Mouse (Mus musculus): ENCODE results near the gene Ccdc73. TPM values are rescaled to one million over a fixed set of nuclear protein-coding genes. Genes with fewer than 3 reads are reported as not detected.
"Not testable (repeated sequence)": the region's sequence is repeated elsewhere in the genome, so short reads cannot be mapped to it uniquely, and the experiment has no call there.

The Ccdc73 gene
- polyA plus RNA-seq, 1 experiment from 2014 or later = 4.8 TPM

- Histone ChIP-seq H3K9ac (no peak overlapping the region), H3K4me2 (peak overlapping the region; percentile 80), H3K36me3 (no peaks in the 10 kb centered on the region), H3K4me1 (peaks cover 11% of the 10 kb centered on the region), H3K4me3 (peak overlapping the region; percentile 57), H3K9me3 (replicated peaks) (no peaks in the 10 kb centered on the region), H3K27me3 (replicated peaks) (peaks cover 46% of the 10 kb centered on the region), H3K27ac (no peak overlapping the region)
- 62% methylated on average over 3 of the region's 3 CpGs for WGBS (ENCODE audit: insufficient replicate concordance)
- no peak for ATAC-seq
Observed at GRCm38 (mm10) chr2:104849991-104850359, 17.6 kb upstream of the Ccdc73 start.

- no peaks in the 10 kb centered on the region for H3K9me3 ChIP-seq (replicated peaks)
- no peak overlapping the region for H3K27ac ChIP-seq
- 31% methylated on average over 5 of the region's 5 CpGs for WGBS (ENCODE audit: insufficient replicate concordance)
- H3K4me1 ChIP-seq = peaks cover 11% of the 10 kb centered on the region
- H3K4me3 ChIP-seq = no peak overlapping the region
- no peak for ATAC-seq
- H3K36me3 ChIP-seq = no peaks in the 10 kb centered on the region
- H3K4me2 ChIP-seq = no peak overlapping the region
- H3K9ac ChIP-seq = no peak overlapping the region
- H3K27me3 ChIP-seq (replicated peaks) = peaks cover 46% of the 10 kb centered on the region
Observed at GRCm38 (mm10) chr2:104851686-104852085, 15.9 kb upstream of the Ccdc73 start.

GRCm38 (mm10) chr2:104852546-104852945, 15.1 kb upstream of the Ccdc73 start:
- H3K27me3 ChIP-seq (replicated peaks) = peaks cover 46% of the 10 kb centered on the region
- WGBS (ENCODE audit: insufficient replicate concordance) = 68% methylated on average over 7 of the region's 7 CpGs
- no peak overlapping the region for H3K4me2 ChIP-seq
- H3K36me3 ChIP-seq = no peaks in the 10 kb centered on the region
- no peak overlapping the region for H3K27ac ChIP-seq
- H3K9me3 ChIP-seq (replicated peaks) = no peaks in the 10 kb centered on the region
- no peak overlapping the region for H3K4me3 ChIP-seq
- ATAC-seq = no peak
- H3K4me1 ChIP-seq = peaks cover 11% of the 10 kb centered on the region
- no peak overlapping the region for H3K9ac ChIP-seq

- 62% methylated on average over 1 of the region's 1 CpGs for WGBS (ENCODE audit: insufficient replicate concordance)
- Histone ChIP-seq H3K36me3 (no peaks in the 10 kb centered on the region), H3K27me3 (replicated peaks) (peaks cover 24% of the 10 kb centered on the region), H3K9ac (no peak overlapping the region), H3K9me3 (replicated peaks) (no peaks in the 10 kb centered on the region), H3K4me3 (no peak overlapping the region), H3K4me1 (no peaks in the 10 kb centered on the region; the same call in 1 of the 2 replicates), H3K27ac (no peak overlapping the region), H3K4me2 (no peak overlapping the region)
- ATAC-seq = no peak
Observed at GRCm38 (mm10) chr2:104854836-104855235, 12.8 kb upstream of the Ccdc73 start.

GRCm38 (mm10) chr2:104855732-104856131, 11.9 kb upstream of the Ccdc73 start:
- H3K4me2 ChIP-seq = no peak overlapping the region
- peaks cover 21% of the 10 kb centered on the region for H3K27me3 ChIP-seq (replicated peaks)
- no peak overlapping the region for H3K27ac ChIP-seq
- ATAC-seq = no peak
- 48% methylated on average over 3 of the region's 3 CpGs for WGBS (ENCODE audit: insufficient replicate concordance)
- H3K9me3 ChIP-seq (replicated peaks) = no peaks in the 10 kb centered on the region
- H3K36me3 ChIP-seq = no peaks in the 10 kb centered on the region
- H3K4me1 ChIP-seq = no peaks in the 10 kb centered on the region
- H3K9ac ChIP-seq = no peak overlapping the region
- no peak overlapping the region for H3K4me3 ChIP-seq

- H3K27me3 ChIP-seq (replicated peaks) = peaks cover 16% of the 10 kb centered on the region
- no peak overlapping the region for H3K27ac ChIP-seq
- no peak overlapping the region for H3K4me2 ChIP-seq
- no peak overlapping the region for H3K9ac ChIP-seq
- ATAC-seq = no peak
- H3K9me3 ChIP-seq (replicated peaks) = no peaks in the 10 kb centered on the region
- H3K4me1 ChIP-seq = no peaks in the 10 kb centered on the region
- 31% methylated on average over 1 of the region's 1 CpGs for WGBS (ENCODE audit: insufficient replicate concordance)
- no peaks in the 10 kb centered on the region for H3K36me3 ChIP-seq
- H3K4me3 ChIP-seq = no peak overlapping the region
Observed at GRCm38 (mm10) chr2:104856218-104856617, 11.4 kb upstream of the Ccdc73 start.

- WGBS (ENCODE audit: insufficient replicate concordance) = 62% methylated on average over 3 of the region's 3 CpGs
- H3K27ac ChIP-seq; H3K9ac ChIP-seq; ATAC-seq; H3K27me3 ChIP-seq (replicated peaks); H3K4me3 ChIP-seq; H3K9me3 ChIP-seq (replicated peaks); H3K36me3 ChIP-seq; H3K4me1 ChIP-seq; H3K4me2 ChIP-seq: not testable (repeated sequence)
Observed at GRCm38 (mm10) chr2:104858083-104858482, 9.5 kb upstream of the Ccdc73 start.

GRCm38 (mm10) chr2:104859060-104859459, 8.5 kb upstream of the Ccdc73 start:
- H3K9ac ChIP-seq = no peak overlapping the region
- no peak overlapping the region for H3K4me3 ChIP-seq
- H3K4me2 ChIP-seq = no peak overlapping the region
- H3K36me3 ChIP-seq = no peaks in the 10 kb centered on the region
- H3K27ac ChIP-seq = no peak overlapping the region
- H3K4me1 ChIP-seq = no peaks in the 10 kb centered on the region
- no peaks in the 10 kb centered on the region for H3K9me3 ChIP-seq (replicated peaks)
- H3K27me3 ChIP-seq (replicated peaks) = 0 out of 2 replicates have a peak, but pooled peaks cover 3% of the 10 kb centered on the region
- 68% methylated on average over 5 of the region's 5 CpGs for whole genome bisulfite sequencing (ENCODE audit: insufficient replicate concordance)
- ATAC-seq = no peak

- Histone ChIP-seq H3K27me3 (replicated peaks) (0 out of 2 replicates have a peak, but pooled peaks cover 3% of the 10 kb centered on the region), H3K9ac (no peak overlapping the region), H3K4me2 (no peak overlapping the region), H3K4me1 (no peaks in the 10 kb centered on the region), H3K4me3 (no peak overlapping the region), H3K9me3 (replicated peaks) (no peaks in the 10 kb centered on the region), H3K27ac (no peak overlapping the region), H3K36me3 (no peaks in the 10 kb centered on the region)
- WGBS (ENCODE audit: insufficient replicate concordance) = 76% methylated on average over 10 of the region's 10 CpGs
- no peak for ATAC-seq
Observed at GRCm38 (mm10) chr2:104860426-104860825, 7.2 kb upstream of the Ccdc73 start.

GRCm38 (mm10) chr2:104864176-104864860, 3.3 kb upstream of the Ccdc73 start:
- Histone ChIP-seq H3K36me3 (no peaks in the 10 kb centered on the region), H3K4me1 (no peaks in the 10 kb centered on the region), H3K9ac (no peak overlapping the region), H3K4me3 (no peak overlapping the region), H3K27me3 (replicated peaks) (0 out of 2 replicates have a peak, but pooled peaks cover 3% of the 10 kb centered on the region), H3K4me2 (no peak overlapping the region), H3K9me3 (replicated peaks) (no peaks in the 10 kb centered on the region), H3K27ac (no peak overlapping the region)
- no peak for ATAC-seq
- whole genome bisulfite sequencing (ENCODE audit: insufficient replicate concordance) = 61% methylated on average over 4 of the region's 4 CpGs

GRCm38 (mm10) chr2:104869101-104869500, 1.5 kb downstream of the Ccdc73 start:
- 70% methylated on average over 3 of the region's 3 CpGs for WGBS (ENCODE audit: insufficient replicate concordance)
- Histone ChIP-seq H3K4me2 (no peak overlapping the region), H3K4me3 (no peak overlapping the region), H3K36me3 (no peaks in the 10 kb centered on the region), H3K27ac (no peak overlapping the region), H3K9ac (no peak overlapping the region), H3K27me3 (replicated peaks) (no peaks in the 10 kb centered on the region), H3K9me3 (replicated peaks) (no peaks in the 10 kb centered on the region), H3K4me1 (no peaks in the 10 kb centered on the region)
- ATAC-seq = no peak

GRCm38 (mm10) chr2:104878794-104879193, 11.2 kb downstream of the Ccdc73 start:
- Histone ChIP-seq H3K4me1 (no peaks in the 10 kb centered on the region), H3K9me3 (replicated peaks) (0 out of 2 replicates have a peak, but pooled peaks cover 2% of the 10 kb centered on the region), H3K4me3 (no peak overlapping the region), H3K9ac (no peak overlapping the region), H3K4me2 (no peak overlapping the region), H3K27ac (no peak overlapping the region), H3K27me3 (replicated peaks) (no peaks in the 10 kb centered on the region), H3K36me3 (no peaks in the 10 kb centered on the region)
- 56% methylated on average over 8 of the region's 8 CpGs for WGBS (ENCODE audit: insufficient replicate concordance)
- no peak for ATAC-seq

- Histone ChIP-seq H3K4me2 (no peak overlapping the region), H3K9me3 (replicated peaks) (0 out of 2 replicates have a peak, but pooled peaks cover 2% of the 10 kb centered on the region), H3K27me3 (replicated peaks) (no peaks in the 10 kb centered on the region), H3K27ac (no peak overlapping the region), H3K9ac (no peak overlapping the region), H3K4me3 (no peak overlapping the region), H3K36me3 (no peaks in the 10 kb centered on the region), H3K4me1 (no peaks in the 10 kb centered on the region)
- ATAC-seq = no peak
- 77% methylated on average over 18 of the region's 18 CpGs for WGBS (ENCODE audit: insufficient replicate concordance)
Observed at GRCm38 (mm10) chr2:104886109-104886508, 18.5 kb downstream of the Ccdc73 start.

All from liver, embryonic 12.5 days (tissue).